Mouse (Mus musculus) neural tube, embryonic 15.5 days (tissue): Measurements from ENCODE around the gene Cd70. TPM values are rescaled to one million over a fixed set of nuclear protein-coding genes. Genes with fewer than 3 reads are reported as not detected.

ENCODE experiments used
- ATAC-seq: fragments of 200-750 bp; cut with Nextera tagmentation; 2 replicates; pipeline ENCODE4 v1.8.0; 2017; ENCODE audit warnings: mild to moderate bottlenecking, moderate TSS enrichment, moderate library complexity; ENCODE audit not compliant: low FRiP score
- H3K27ac ChIP-seq: fragments of 300-500 bp; sonication (generic); replicated peaks from 2 replicates; pipeline ENCODE4 v1.5.1; 2015; ENCODE audit warnings: mild to moderate bottlenecking, inconsistent platforms
- H3K27me3 ChIP-seq: fragments of 300-500 bp; sonication (generic); replicated peaks from 2 replicates; pipeline ENCODE4 v1.6.1; 2015; ENCODE audit warnings: inconsistent platforms
- H3K36me3 ChIP-seq: fragments of 300-500 bp; sonication (generic); 2 replicates; pipeline ENCODE4 v1.6.1; 2015; ENCODE audit warnings: inconsistent platforms
- H3K4me1 ChIP-seq: fragments of 300-500 bp; sonication (generic); 2 replicates; pipeline ENCODE4 v1.6.1; 2015; ENCODE audit warnings: inconsistent platforms
- H3K4me2 ChIP-seq: fragments of 300-500 bp; sonication (generic); 2 replicates; pipeline ENCODE4 v1.6.1; 2015; ENCODE audit warnings: inconsistent platforms, mild to moderate bottlenecking, moderate library complexity
- H3K4me3 ChIP-seq: fragments of 300-500 bp; sonication (generic); replicated peaks from 2 replicates; pipeline ENCODE4 v1.5.1; 2015; ENCODE audit warnings: mild to moderate bottlenecking, inconsistent platforms
- H3K9ac ChIP-seq: fragments of 300-500 bp; sonication (generic); replicated peaks from 2 replicates; pipeline ENCODE4 v1.6.1; 2015; ENCODE audit warnings: mild to moderate bottlenecking, inconsistent platforms
- H3K9me3 ChIP-seq: fragments of 300-500 bp; sonication (generic); replicated peaks from 2 replicates; pipeline ENCODE4 v1.6.1; 2016; ENCODE audit warnings: inconsistent platforms
- WGBS: fragments of 180-500 bp; shearing (Covaris S2); methylation state at CpG from one replicate; pipeline ENCODE4 v1.1.7; 2015; ENCODE audit warnings: mixed read lengths; 5-methylcytosine and 5-hydroxymethylcytosine counted together
- polyA plus RNA-seq: library from polyadenylated mRNA; unstranded; fragments of >200 nt; fragmentation: Nextera tagmentation; extraction: Ambion mirVana; gene quantifications from 2 replicates; pipeline ENCODE4 v1.2.1, GENCODE M21; 2015

Gene Cd70
- polyA plus RNA-seq, 1 experiment from 2014 or later = 1.7 TPM

GRCm38 (mm10) chr17:57108040-57108665 is 41.4 kb downstream of the Cd70 start:
- Histone ChIP-seq H3K4me2 (no peak overlapping the region), H3K36me3 (no peaks in the 10 kb centered on the region), H3K4me1 (peaks cover 23% of the 10 kb centered on the region), H3K27ac (no peak overlapping the region), H3K4me3 (no peak overlapping the region), H3K9ac (no peak overlapping the region), H3K9me3 (no peaks in the 10 kb centered on the region), H3K27me3 (0 out of 2 replicates have a peak, but pooled peaks cover 2% of the 10 kb centered on the region)
- WGBS = 83% methylated on average over 7 of the region's 7 CpGs
- no peak for ATAC-seq

- H3K27me3 ChIP-seq = 0 out of 2 replicates have a peak, but pooled peaks cover 2% of the 10 kb centered on the region
- H3K27ac ChIP-seq = no peak overlapping the region
- no peak for ATAC-seq
- H3K4me1 ChIP-seq = peaks cover 23% of the 10 kb centered on the region
- peak overlapping the region; percentile 89 for H3K4me2 ChIP-seq
- H3K9me3 ChIP-seq = no peaks in the 10 kb centered on the region
- H3K9ac ChIP-seq = no peak overlapping the region
- H3K4me3 ChIP-seq = no peak overlapping the region
- WGBS = 92% methylated on average over 5 of the region's 5 CpGs
- no peaks in the 10 kb centered on the region for H3K36me3 ChIP-seq
These were observed 42.5 kb downstream of the Cd70 start for GRCm38 (mm10) chr17:57107064-57107463.

- H3K9me3 ChIP-seq = no peaks in the 10 kb centered on the region
- H3K4me1 ChIP-seq = peaks cover 23% of the 10 kb centered on the region
- H3K9ac ChIP-seq = peak overlapping the region; percentile 62
- 0 out of 2 replicates have a peak, but pooled peaks cover 2% of the 10 kb centered on the region for H3K27me3 ChIP-seq
- H3K4me2 ChIP-seq = peak overlapping the region; percentile 89
- no peaks in the 10 kb centered on the region for H3K36me3 ChIP-seq
- 5% methylated on average over 9 of the region's 9 CpGs for WGBS
- no peak for ATAC-seq
- peak overlapping the region; percentile 61 for H3K4me3 ChIP-seq
- no peak overlapping the region for H3K27ac ChIP-seq
These were observed 43.6 kb downstream of the Cd70 start for GRCm38 (mm10) chr17:57106035-57106368.

- H3K9me3 ChIP-seq = no peaks in the 10 kb centered on the region
- no peaks in the 10 kb centered on the region for H3K36me3 ChIP-seq
- peak within 1 kb of the TSS; percentile 89 for H3K4me2 ChIP-seq
- H3K27me3 ChIP-seq = 0 out of 2 replicates have a peak, but pooled peaks cover 2% of the 10 kb centered on the region
- peak within 1 kb of the TSS; percentile 61 for H3K4me3 ChIP-seq
- H3K4me1 ChIP-seq = peaks cover 23% of the 10 kb centered on the region
- H3K27ac ChIP-seq = peak within 1 kb of the TSS; percentile 54; the same call in 1 of the 2 replicates
- under 1% methylated on average over 48 of the region's 61 CpGs for WGBS
- H3K9ac ChIP-seq = peak within 1 kb of the TSS; percentile 62
- peak; percentile 81 for ATAC-seq
These were observed 44.2 kb downstream of the Cd70 start, which contains the start of gene Tnfsf9 for GRCm38 (mm10) chr17:57105181-57106034. Tnfsf9 (plus strand) TSS chr17:57105325.

- H3K4me2 ChIP-seq = peak overlapping the region; percentile 89
- no peak overlapping the region for H3K27ac ChIP-seq
- H3K27me3 ChIP-seq = 0 out of 2 replicates have a peak, but pooled peaks cover 2% of the 10 kb centered on the region
- no peaks in the 10 kb centered on the region for H3K9me3 ChIP-seq
- no peak; the same call in 1 of the 2 replicates for ATAC-seq
- peak overlapping the region; percentile 62 for H3K9ac ChIP-seq
- WGBS = 45% methylated on average over 4 of the region's 4 CpGs
- peaks cover 23% of the 10 kb centered on the region for H3K4me1 ChIP-seq
- H3K36me3 ChIP-seq = no peaks in the 10 kb centered on the region
- peak overlapping the region; percentile 61 for H3K4me3 ChIP-seq
These were observed 45.1 kb downstream of the Cd70 start for GRCm38 (mm10) chr17:57104496-57104895.

GRCm38 (mm10) chr17:57102276-57102675 is 47.3 kb downstream of the Cd70 start:
- ATAC-seq = no peak
- H3K4me3 ChIP-seq = no peak overlapping the region
- H3K27me3 ChIP-seq = 0 out of 2 replicates have a peak, but pooled peaks cover 2% of the 10 kb centered on the region
- no peaks in the 10 kb centered on the region for H3K36me3 ChIP-seq
- H3K9ac ChIP-seq = no peak overlapping the region
- H3K4me1 ChIP-seq = peaks cover 22% of the 10 kb centered on the region
- H3K9me3 ChIP-seq = no peaks in the 10 kb centered on the region
- WGBS = 91% methylated on average over 2 of the region's 2 CpGs
- H3K4me2 ChIP-seq = no peak overlapping the region
- H3K27ac ChIP-seq = no peak overlapping the region

GRCm38 (mm10) chr17:57099629-57100325 is 49.8 kb downstream of the Cd70 start:
- H3K4me2 ChIP-seq = no peak overlapping the region
- no peak overlapping the region for H3K4me3 ChIP-seq
- ATAC-seq = no peak
- no peak overlapping the region for H3K9ac ChIP-seq
- H3K9me3 ChIP-seq = no peaks in the 10 kb centered on the region
- WGBS = 8% methylated on average over 10 of the region's 10 CpGs
- H3K27me3 ChIP-seq = 0 out of 2 replicates have a peak, but pooled peaks cover 7% of the 10 kb centered on the region
- H3K27ac ChIP-seq = no peak overlapping the region
- peaks cover 18% of the 10 kb centered on the region for H3K4me1 ChIP-seq
- no peaks in the 10 kb centered on the region for H3K36me3 ChIP-seq

- 86% methylated on average over 5 of the region's 5 CpGs for whole genome bisulfite sequencing
- Histone ChIP-seq H3K9me3 (no peaks in the 10 kb centered on the region), H3K27ac (no peak overlapping the region), H3K4me2 (no peak overlapping the region), H3K36me3 (no peaks in the 10 kb centered on the region), H3K27me3 (0 out of 2 replicates have a peak, but pooled peaks cover 4% of the 10 kb centered on the region), H3K9ac (no peak overlapping the region), H3K4me3 (no peak overlapping the region), H3K4me1 (peaks cover 11% of the 10 kb centered on the region)
- ATAC-seq = no peak
These were observed 51.3 kb downstream of the Cd70 start for GRCm38 (mm10) chr17:57098321-57098720.

GRCm38 (mm10) chr17:57096623-57096920 is 53.0 kb downstream of the Cd70 start:
- Histone ChIP-seq H3K4me1 (peaks cover 11% of the 10 kb centered on the region), H3K4me3 (peak overlapping the region; percentile 8), H3K4me2 (peak overlapping the region; percentile 52), H3K9ac (no peak overlapping the region), H3K36me3 (no peaks in the 10 kb centered on the region), H3K27ac (no peak overlapping the region), H3K27me3 (0 out of 2 replicates have a peak, but pooled peaks cover 4% of the 10 kb centered on the region), H3K9me3 (no peaks in the 10 kb centered on the region)
- peak; percentile 88 for ATAC-seq
- WGBS = 1% methylated on average over 11 of the region's 11 CpGs
